Mouse (Mus musculus): ENCODE data around the gene Disp2. TPM values are rescaled to one million over a fixed set of nuclear protein-coding genes. Genes with fewer than 3 reads are reported as not detected.

Gene Disp2
- total and polyA plus RNA-seq, 3 experiments, result 0.15 to 0.43 TPM; not detected in 1

GRCm38 (mm10) chr2:118762784-118763148 is 16.8 kb upstream of the Disp2 start:
- peak overlapping the region; percentile 39; the same call in 1 of the 2 replicates for H3K9ac ChIP-seq (ENCODE audit: control insufficient read depth, low read depth, low read length, poor library complexity, severe bottlenecking)
- peaks cover 0 to 8% of the 10 kb centered on the region in 2 experiments; a peak in 2 of 4 replicates for H3K36me3 ChIP-seq (ENCODE audit: control insufficient read depth in 1 of 2, insufficient read depth in 2 of 2, low read length in 2 of 2)
- no peak for DNase-seq (ENCODE audit: low read depth, low spot score)
- no peaks in the 10 kb centered on the region for H3K27me3 ChIP-seq (ENCODE audit: control insufficient read depth in 1 of 2, insufficient read depth in 2 of 2, low read length in 2 of 2)
- peak overlapping the region; percentile 38 to 90 for H3K4me3 ChIP-seq (ENCODE audit: control insufficient read depth in 1 of 2, insufficient read depth in 1 of 2, low read depth in 2 of 2, low read length in 2 of 2)
- peaks cover 3% of the 10 kb centered on the region for H3K79me2 ChIP-seq (ENCODE audit: control insufficient read depth, insufficient read depth, low read length, poor library complexity)
- no peaks in the 10 kb centered on the region for H3K9me3 ChIP-seq (replicated peaks; ENCODE audit: insufficient read depth, low read length)
- H3K4me1 ChIP-seq (ENCODE audit: control insufficient read depth in 1 of 2, insufficient read depth in 2 of 2, low read length in 2 of 2), result peaks cover 3 to 25% of the 10 kb centered on the region in 2 experiments; a peak in 3 of 4 replicates
- H3K27ac ChIP-seq (ENCODE audit: control insufficient read depth, low read depth, low read length), result peak overlapping the region; percentile 60
- TF ChIP-seq POLR2AphosphoS5 (IDR thresholded peaks at IDR 0.05; ENCODE audit: borderline replicate concordance, low read depth, low read length) (no peak), POLR2A (IDR thresholded peaks at IDR 0.05; ENCODE audit: control insufficient read depth in 1 of 2, insufficient read depth in 1 of 2, low read depth in 1 of 2, low read length in 2 of 2, poor library complexity in 1 of 2) (peak; percentile 4 to 48; a peak in 2 of 4 replicates)

- Histone ChIP-seq H3K79me2 (ENCODE audit: control insufficient read depth, insufficient read depth, low read length, poor library complexity) (peaks cover 3% of the 10 kb centered on the region), H3K27me3 (ENCODE audit: control insufficient read depth in 1 of 2, insufficient read depth in 2 of 2, low read length in 2 of 2) (no peaks in the 10 kb centered on the region), H3K4me1 (ENCODE audit: control insufficient read depth in 1 of 2, insufficient read depth in 2 of 2, low read length in 2 of 2) (peaks cover 3 to 25% of the 10 kb centered on the region in 2 experiments; a peak in 3 of 4 replicates), H3K9me3 (replicated peaks; ENCODE audit: insufficient read depth, low read length) (no peaks in the 10 kb centered on the region), H3K36me3 (ENCODE audit: control insufficient read depth in 1 of 2, insufficient read depth in 2 of 2, low read length in 2 of 2) (peaks cover 0 to 8% of the 10 kb centered on the region in 2 experiments; a peak in 2 of 4 replicates), H3K4me3 (ENCODE audit: control insufficient read depth in 1 of 2, insufficient read depth in 1 of 2, low read depth in 2 of 2, low read length in 2 of 2) (no peak overlapping the region), H3K9ac (ENCODE audit: control insufficient read depth, low read depth, low read length, poor library complexity, severe bottlenecking) (no peak overlapping the region), H3K27ac (ENCODE audit: control insufficient read depth, low read depth, low read length) (peak overlapping the region; percentile 37; the same call in 1 of the 2 replicates)
- DNase-seq (ENCODE audit: low read depth, low spot score), result peak; percentile 37
- TF ChIP-seq USF1 (IDR thresholded peaks at IDR 0.05; ENCODE audit: low read depth, low read length) (no peak), POLR2AphosphoS5 (IDR thresholded peaks at IDR 0.05; ENCODE audit: borderline replicate concordance, low read depth, low read length) (no peak), SIN3A (IDR thresholded peaks at IDR 0.05; ENCODE audit: low read length) (no peak), RCOR1 (IDR thresholded peaks at IDR 0.05; ENCODE audit: low read depth, low read length) (no peak)
These were observed 16.1 kb upstream of the Disp2 start for GRCm38 (mm10) chr2:118763469-118763868.

- Histone ChIP-seq H3K79me2 (ENCODE audit: control insufficient read depth, insufficient read depth, low read length, poor library complexity) (peaks cover 3% of the 10 kb centered on the region), H3K9me3 (replicated peaks; ENCODE audit: insufficient read depth, low read length) (no peaks in the 10 kb centered on the region), H3K36me3 (ENCODE audit: control insufficient read depth in 1 of 2, insufficient read depth in 2 of 2, low read length in 2 of 2) (peaks cover 0 to 8% of the 10 kb centered on the region in 2 experiments; a peak in 2 of 4 replicates), H3K27me3 (ENCODE audit: control insufficient read depth in 1 of 2, insufficient read depth in 2 of 2, low read length in 2 of 2) (no peaks in the 10 kb centered on the region), H3K27ac (ENCODE audit: control insufficient read depth, low read depth, low read length) (no peak overlapping the region), H3K9ac (ENCODE audit: control insufficient read depth, low read depth, low read length, poor library complexity, severe bottlenecking) (peak overlapping the region; percentile 4; the same call in 1 of the 2 replicates), H3K4me1 (ENCODE audit: control insufficient read depth in 1 of 2, insufficient read depth in 2 of 2, low read length in 2 of 2) (peaks cover 3 to 25% of the 10 kb centered on the region in 2 experiments; a peak in 3 of 4 replicates), H3K4me3 (ENCODE audit: control insufficient read depth in 1 of 2, insufficient read depth in 1 of 2, low read depth in 2 of 2, low read length in 2 of 2) (peak overlapping the region; percentile 29 to 41; a peak in 3 of 4 replicates)
- DNase-seq (ENCODE audit: low read depth, low spot score), result peak; percentile 67
- no peak for TF ChIP-seq RCOR1 (IDR thresholded peaks at IDR 0.05; ENCODE audit: low read depth, low read length)
- peak; percentile 32 for TF ChIP-seq CHD2 (IDR thresholded peaks at IDR 0.05; ENCODE audit: low read length)
- no peak for TF ChIP-seq TCF12 (IDR thresholded peaks at IDR 0.05; ENCODE audit: low read depth, low read length)
- TF ChIP-seq TBP (IDR thresholded peaks at IDR 0.05; ENCODE audit: low read depth, low read length), result 0 out of 2 replicates have a peak, but pooled peaks have one; percentile 23
- TF ChIP-seq ETS1 (IDR thresholded peaks at IDR 0.05; ENCODE audit: low read depth, low read length), result no peak
- no peak for TF ChIP-seq HCFC1 (IDR thresholded peaks at IDR 0.05; ENCODE audit: low read depth, low read length)
- peak; percentile 73 for TF ChIP-seq SMC3 (IDR thresholded peaks at IDR 0.05; ENCODE audit: low read depth, low read length)
- TF ChIP-seq ZKSCAN1 (IDR thresholded peaks at IDR 0.05; ENCODE audit: low read depth, low read length), result no peak
- no peak for TF ChIP-seq GATA1 (IDR thresholded peaks at IDR 0.05; ENCODE audit: low read depth, low read length)
- no peak for TF ChIP-seq POLR2AphosphoS5 (IDR thresholded peaks at IDR 0.05; ENCODE audit: borderline replicate concordance, low read depth, low read length)
- peak; percentile 52 to 72 (median 58) for TF ChIP-seq CTCF (IDR thresholded peaks at IDR 0.05 in 2 of 3, conservative IDR thresholded peaks at IDR 0.05 in 1 of 3; ENCODE audit: control insufficient read depth in 1 of 3, insufficient read depth in 1 of 3, low read depth in 2 of 3, low read length in 3 of 3, poor library complexity in 1 of 3, severe bottlenecking in 1 of 3)
- TF ChIP-seq ZMIZ1 (IDR thresholded peaks at IDR 0.05; ENCODE audit: low read depth, low read length), result no peak
- TF ChIP-seq MXI1 (IDR thresholded peaks at IDR 0.05; ENCODE audit: low read depth, low read length), result peak; percentile 68
- TF ChIP-seq MAZ (IDR thresholded peaks at IDR 0.05; ENCODE audit: low read depth, low read length), result peak; percentile 30; the same call in 1 of the 2 replicates
- TF ChIP-seq UBTF (IDR thresholded peaks at IDR 0.05; ENCODE audit: borderline replicate concordance, insufficient read depth, low read depth, low read length), result no peak
- TF ChIP-seq MYC (IDR thresholded peaks at IDR 0.05; ENCODE audit: low read depth, low read length), result 0 out of 2 replicates have a peak, but pooled peaks have one; percentile 38
- TF ChIP-seq TAL1 (IDR thresholded peaks at IDR 0.05; ENCODE audit: low read length), result no peak
- no peak for TF ChIP-seq EP300 (IDR thresholded peaks at IDR 0.05; ENCODE audit: low read depth in 1 of 2, low read length in 2 of 2)
- TF ChIP-seq NELFE (IDR thresholded peaks at IDR 0.05; ENCODE audit: low read depth, low read length), result no peak
- 0 out of 2 replicates have a peak, but pooled peaks have one; percentile 13 for TF ChIP-seq USF1 (IDR thresholded peaks at IDR 0.05; ENCODE audit: low read depth, low read length)
- TF ChIP-seq CHD1 (IDR thresholded peaks at IDR 0.05; ENCODE audit: low read depth, low read length), result no peak
- TF ChIP-seq POLR2A (IDR thresholded peaks at IDR 0.05; ENCODE audit: control insufficient read depth in 1 of 2, insufficient read depth in 1 of 2, low read depth in 1 of 2, low read length in 2 of 2, poor library complexity in 1 of 2), result no peak
These were observed 15.3 kb upstream of the Disp2 start for GRCm38 (mm10) chr2:118764094-118764831.

Data from MEL (cell line).